Mouse (Mus musculus) MEL (cell line): ENCODE results near the gene Doc2g. TPM values are rescaled to one million over a fixed set of nuclear protein-coding genes. Genes with fewer than 3 reads are reported as not detected.
A peak's percentile ranks its signal among the peaks of the same experiment; 100 is the strongest.

Source experiments
- DNase-seq: peaks from one replicate; pipeline ENCODE4 v3.0.0; 2011; ENCODE audit warnings: low read depth, low spot score
- H3K27ac ChIP-seq: 2 replicates; pipeline ENCODE4 v1.5.1; 2012; ENCODE audit warnings: low read depth, mild to moderate bottlenecking, control low read depth, low read length, moderate library complexity; ENCODE audit not compliant: control insufficient read depth
- H3K27me3 ChIP-seq, 2 experiments: fragments of 150-350 bp in 1 of 2; sonication (generic) in 1 of 2; 2 replicates each; pipeline ENCODE4 v1.6.1; 2012; ENCODE audit warnings: low read length in 2 of 2, mild to moderate bottlenecking in 2 of 2, improper control_type of control experiment in 1 of 2, moderate library complexity in 1 of 2; ENCODE audit not compliant: insufficient read depth in 2 of 2, control insufficient read depth in 1 of 2
- H3K36me3 ChIP-seq, 2 experiments: 2 replicates each; pipeline ENCODE4 v1.6.1; 2012 to 2014; ENCODE audit warnings: low read length in 2 of 2, improper control_type of control experiment in 1 of 2, inconsistent platforms in 1 of 2, mild to moderate bottlenecking in 1 of 2; ENCODE audit not compliant: insufficient read depth in 2 of 2, control insufficient read depth in 1 of 2
- H3K4me1 ChIP-seq, 2 experiments: fragments of 150-350 bp in 1 of 2; sonication (generic) in 1 of 2; 2 replicates each; pipeline ENCODE4 v1.6.1; 2012; ENCODE audit warnings: low read length in 2 of 2, improper control_type of control experiment in 1 of 2, mild to moderate bottlenecking in 1 of 2; ENCODE audit not compliant: insufficient read depth in 2 of 2, control insufficient read depth in 1 of 2
- H3K4me3 ChIP-seq, 2 experiments: fragments of 150-350 bp in 1 of 2; sonication (generic) in 1 of 2; 2 replicates each; pipeline ENCODE4 v1.5.1; 2012; ENCODE audit warnings: low read depth in 2 of 2, low read length in 2 of 2, mild to moderate bottlenecking in 2 of 2, moderate library complexity in 2 of 2, control low read depth in 1 of 2, improper control_type of control experiment in 1 of 2; ENCODE audit not compliant: control insufficient read depth in 1 of 2, insufficient read depth in 1 of 2
- H3K79me2 ChIP-seq: 2 replicates; pipeline ENCODE4 v1.6.1; 2012; ENCODE audit warnings: mild to moderate bottlenecking, low read length, moderate library complexity; ENCODE audit not compliant: control insufficient read depth, poor library complexity, insufficient read depth
- H3K9ac ChIP-seq: 2 replicates; pipeline ENCODE4 v1.6.1; 2012; ENCODE audit warnings: low read depth, mild to moderate bottlenecking, control low read depth, low read length, moderate library complexity; ENCODE audit not compliant: control insufficient read depth, poor library complexity, severe bottlenecking
- H3K9me3 ChIP-seq: fragments of 150-350 bp; sonication (generic); replicated peaks from 2 replicates; pipeline ENCODE4 v1.6.1; 2012; ENCODE audit warnings: mild to moderate bottlenecking, low read length, improper control_type of control experiment, moderate library complexity; ENCODE audit not compliant: insufficient read depth
- BHLHE40 ChIP-seq: IDR thresholded peaks from 2 replicates; pipeline ENCODE4 v1.6.1; 2012; ENCODE audit warnings: low read depth, mild to moderate bottlenecking, inconsistent platforms, low read length, improper control_type of control experiment, borderline replicate concordance
- CHD2 ChIP-seq: IDR thresholded peaks from 2 replicates; pipeline ENCODE4 v1.6.1; 2011; ENCODE audit warnings: low read length, improper control_type of control experiment
- CTCF ChIP-seq, 3 experiments: IDR thresholded peaks in 2 of 3; conservative IDR thresholded peaks in 1 of 3; 2 replicates each; pipeline ENCODE4 v1.5.1; 2011 to 2012; ENCODE audit warnings: low read length in 3 of 3, low read depth in 2 of 3, mild to moderate bottlenecking in 2 of 3, improper control_type of control experiment in 1 of 3, inconsistent platforms in 1 of 3, mixed read lengths in 1 of 3, moderate library complexity in 1 of 3; ENCODE audit not compliant: control insufficient read depth in 1 of 3, insufficient read depth in 1 of 3, poor library complexity in 1 of 3, severe bottlenecking in 1 of 3
- E2F4 ChIP-seq: IDR thresholded peaks from 2 replicates; pipeline ENCODE4 v1.6.1; 2011; ENCODE audit warnings: low read depth, low read length, improper control_type of control experiment, borderline replicate concordance
- ELF1 ChIP-seq: IDR thresholded peaks from 2 replicates; pipeline ENCODE4 v1.6.1; 2014; ENCODE audit warnings: low read depth, mild to moderate bottlenecking, inconsistent platforms, low read length, improper control_type of control experiment, moderate library complexity
- ETS1 ChIP-seq: IDR thresholded peaks from 2 replicates; pipeline ENCODE4 v1.6.1; 2012; ENCODE audit warnings: low read depth, mild to moderate bottlenecking, inconsistent platforms, low read length, improper control_type of control experiment, moderate library complexity
- GABPA ChIP-seq: IDR thresholded peaks from 2 replicates; pipeline ENCODE4 v1.6.1; 2012; ENCODE audit warnings: low read depth, mild to moderate bottlenecking, inconsistent platforms, low read length, improper control_type of control experiment, moderate library complexity
- HCFC1 ChIP-seq: IDR thresholded peaks from 2 replicates; pipeline ENCODE4 v1.6.1; 2012; ENCODE audit warnings: low read depth, mild to moderate bottlenecking, inconsistent platforms, low read length, improper control_type of control experiment, moderate library complexity
- JUND ChIP-seq: IDR thresholded peaks from 2 replicates; pipeline ENCODE4 v1.6.1; 2011; ENCODE audit warnings: low read depth, mild to moderate bottlenecking, improper control_type of control experiment, low read length
- KAT2A ChIP-seq: conservative IDR thresholded peaks from 2 replicates; pipeline ENCODE4 v1.6.1; 2012; ENCODE audit warnings: low read depth, low read length, improper control_type of control experiment, inconsistent platforms
- MAX ChIP-seq: IDR thresholded peaks from 2 replicates; pipeline ENCODE4 v1.6.1; 2011; ENCODE audit warnings: low read length, improper control_type of control experiment
- MXI1 ChIP-seq: IDR thresholded peaks from 2 replicates; pipeline ENCODE4 v1.6.1; 2011; ENCODE audit warnings: mild to moderate bottlenecking, low read depth, low read length, improper control_type of control experiment
- NELFE ChIP-seq: IDR thresholded peaks from 2 replicates; pipeline ENCODE4 v1.6.1; 2011; ENCODE audit warnings: low read depth, low read length, improper control_type of control experiment
- NRF1 ChIP-seq: IDR thresholded peaks from 2 replicates; pipeline ENCODE4 v1.6.1; 2014; ENCODE audit warnings: low read depth, mild to moderate bottlenecking, inconsistent platforms, low read length, improper control_type of control experiment, moderate library complexity; ENCODE audit not compliant: poor library complexity, insufficient read depth, severe bottlenecking
- POLR2A ChIP-seq, 2 experiments: IDR thresholded peaks; 2 replicates each; pipeline ENCODE4 v1.6.1; 2011 to 2012; ENCODE audit warnings: low read length in 2 of 2, mild to moderate bottlenecking in 2 of 2, control low read depth in 1 of 2, improper control_type of control experiment in 1 of 2, low read depth in 1 of 2, moderate library complexity in 1 of 2; ENCODE audit not compliant: control insufficient read depth in 1 of 2, insufficient read depth in 1 of 2, poor library complexity in 1 of 2
- POLR2AphosphoS2 ChIP-seq: IDR thresholded peaks from 2 replicates; pipeline ENCODE4 v1.6.1; 2011; ENCODE audit warnings: low read length, improper control_type of control experiment
- POLR2AphosphoS5 ChIP-seq: IDR thresholded peaks from 2 replicates; pipeline ENCODE4 v1.6.1; 2012; ENCODE audit warnings: low read depth, borderline replicate concordance, mild to moderate bottlenecking, inconsistent platforms, low read length, moderate library complexity, mixed read lengths
- RAD21 ChIP-seq: IDR thresholded peaks from 2 replicates; pipeline ENCODE4 v1.6.1; 2011; ENCODE audit warnings: mild to moderate bottlenecking, low read depth, low read length, improper control_type of control experiment
- RCOR1 ChIP-seq: IDR thresholded peaks from 2 replicates; pipeline ENCODE4 v1.6.1; 2012; ENCODE audit warnings: low read depth, mild to moderate bottlenecking, inconsistent platforms, low read length, improper control_type of control experiment
- SIN3A ChIP-seq: IDR thresholded peaks from 2 replicates; pipeline ENCODE4 v1.6.1; 2012; ENCODE audit warnings: low read length, improper control_type of control experiment, inconsistent platforms
- TCF12 ChIP-seq: IDR thresholded peaks from 2 replicates; pipeline ENCODE4 v1.6.1; 2014; ENCODE audit warnings: low read depth, mild to moderate bottlenecking, inconsistent platforms, low read length, improper control_type of control experiment, moderate library complexity
- USF1 ChIP-seq: IDR thresholded peaks from 2 replicates; pipeline ENCODE4 v1.6.1; 2014; ENCODE audit warnings: low read depth, mild to moderate bottlenecking, inconsistent platforms, low read length, improper control_type of control experiment, moderate library complexity
- ZC3H11A ChIP-seq: IDR thresholded peaks from 2 replicates; pipeline ENCODE4 v1.6.1; 2012; ENCODE audit warnings: low read depth, mild to moderate bottlenecking, inconsistent platforms, low read length, improper control_type of control experiment
- ZNF384 ChIP-seq: IDR thresholded peaks from 2 replicates; pipeline ENCODE4 v1.6.1; 2012; ENCODE audit warnings: low read depth, mild to moderate bottlenecking, inconsistent platforms, low read length, improper control_type of control experiment
- polyA plus RNA-seq, 2 experiments: library from polyadenylated mRNA; stranded (reverse) in 1 of 2; unstranded in 1 of 2; fragments of >175 nt in 1 of 2; fragments of >200 nt in 1 of 2; gene quantifications; 2 replicates each; pipeline versions ENCODE4 v1.2.1 to v1.2.4; 2012; ENCODE audit warnings: low replicate concordance in 2 of 2, low read depth in 1 of 2; ENCODE audit not compliant: insufficient read length in 2 of 2, insufficient read depth in 1 of 2, missing spikeins in 1 of 2
- total RNA-seq: library from RNA; depleted of rRNA; stranded (reverse); fragments of 300-350 nt; gene quantifications from 2 replicates; pipeline ENCODE4 v1.2.3, GENCODE M21; 2012

Gene Doc2g
- total and polyA plus RNA-seq, 3 experiments, result 9.9 to 16.0 TPM; not detected in 1

DNA sequence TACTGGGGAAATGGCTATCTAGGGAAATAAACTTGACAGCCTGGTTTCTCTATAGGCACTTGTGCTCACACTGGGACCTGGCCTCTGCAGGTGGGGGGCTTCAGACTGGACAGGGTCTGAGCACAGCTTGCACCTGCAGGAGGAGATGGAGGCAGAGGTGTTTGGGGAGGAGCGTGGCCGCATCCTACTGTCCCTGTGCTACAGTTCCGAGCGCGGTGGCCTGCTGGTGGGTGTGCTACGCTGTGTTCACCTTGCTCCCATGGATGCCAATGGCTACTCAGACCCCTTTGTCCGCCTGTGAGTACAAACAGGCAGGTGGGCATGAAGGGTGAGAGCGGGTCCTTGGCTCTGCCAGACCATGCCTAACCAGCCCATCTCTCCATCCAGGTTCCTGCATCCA, 2.9 kb downstream of the Doc2g start:
- no peaks in the 10 kb centered on the region; the same call in 1 of the 2 replicates for H3K79me2 ChIP-seq
- no peak overlapping the region for H3K9ac ChIP-seq
- H3K36me3 ChIP-seq, result peaks cover 2 to 4% of the 10 kb centered on the region in 2 experiments; a peak in 2 of 4 replicates
- H3K4me1 ChIP-seq, result peaks cover 0 to 6% of the 10 kb centered on the region in 2 experiments; a peak in 2 of 4 replicates
- TF ChIP-seq CHD2 (no peak), JUND (no peak), RAD21 (no peak), E2F4 (no peak), MAX (no peak), ZC3H11A (no peak), HCFC1 (no peak)
- H3K9me3 ChIP-seq, result no peaks in the 10 kb centered on the region
- DNase-seq, result no peak
- no peaks in the 10 kb centered on the region for H3K27me3 ChIP-seq
- H3K4me3 ChIP-seq, result no peak overlapping the region
- no peak overlapping the region for H3K27ac ChIP-seq

DNA sequence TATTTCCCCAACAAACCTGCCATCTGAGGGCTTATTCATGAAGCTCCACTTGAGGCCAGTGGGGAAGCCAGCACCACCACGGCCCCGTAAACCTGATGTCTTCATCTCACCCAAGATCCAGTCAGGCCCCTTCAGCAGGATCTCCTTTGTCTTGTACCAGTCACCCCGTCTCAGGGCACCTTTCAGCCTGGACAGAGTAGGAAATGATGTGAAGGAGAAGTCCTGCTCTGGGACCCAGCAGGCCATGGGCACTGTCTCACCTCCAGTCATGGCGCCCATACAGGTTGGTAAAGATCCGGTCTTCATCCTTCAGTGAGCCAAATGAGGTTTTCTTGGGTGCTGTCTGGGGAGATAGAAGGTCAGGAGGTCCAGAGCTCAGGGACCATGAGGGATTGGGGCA, 8.0 kb downstream of the Doc2g start:
- no peak overlapping the region for H3K9ac ChIP-seq
- TF ChIP-seq NELFE, result no peak
- no peak for TF ChIP-seq MXI1
- TF ChIP-seq KAT2A, result no peak
- no peak for TF ChIP-seq USF1
- no peak for TF ChIP-seq RAD21
- TF ChIP-seq TCF12, result no peak
- TF ChIP-seq ZNF384, result no peak
- TF ChIP-seq E2F4, result no peak
- no peak for TF ChIP-seq ZC3H11A
- no peak for TF ChIP-seq POLR2A (IDR thresholded peaks at IDR 0.05; ENCODE audit: control insufficient read depth in 1 of 2, insufficient read depth in 1 of 2, low read depth in 1 of 2, low read length in 2 of 2, poor library complexity in 1 of 2)
- TF ChIP-seq, all 39 proteins: peak for 0
- Histone ChIP-seq H3K4me3 (no peak overlapping the region), H3K27ac (no peak overlapping the region), H3K36me3 (peaks cover 2 to 8% of the 10 kb centered on the region in 2 experiments; a peak in 3 of 4 replicates), H3K9me3 (no peaks in the 10 kb centered on the region), H3K27me3 (no peaks in the 10 kb centered on the region), H3K79me2 (peaks cover 10% of the 10 kb centered on the region), H3K4me1 (peaks cover 0 to 7% of the 10 kb centered on the region in 2 experiments; a peak in 2 of 4 replicates)
- DNase-seq, result no peak

DNA sequence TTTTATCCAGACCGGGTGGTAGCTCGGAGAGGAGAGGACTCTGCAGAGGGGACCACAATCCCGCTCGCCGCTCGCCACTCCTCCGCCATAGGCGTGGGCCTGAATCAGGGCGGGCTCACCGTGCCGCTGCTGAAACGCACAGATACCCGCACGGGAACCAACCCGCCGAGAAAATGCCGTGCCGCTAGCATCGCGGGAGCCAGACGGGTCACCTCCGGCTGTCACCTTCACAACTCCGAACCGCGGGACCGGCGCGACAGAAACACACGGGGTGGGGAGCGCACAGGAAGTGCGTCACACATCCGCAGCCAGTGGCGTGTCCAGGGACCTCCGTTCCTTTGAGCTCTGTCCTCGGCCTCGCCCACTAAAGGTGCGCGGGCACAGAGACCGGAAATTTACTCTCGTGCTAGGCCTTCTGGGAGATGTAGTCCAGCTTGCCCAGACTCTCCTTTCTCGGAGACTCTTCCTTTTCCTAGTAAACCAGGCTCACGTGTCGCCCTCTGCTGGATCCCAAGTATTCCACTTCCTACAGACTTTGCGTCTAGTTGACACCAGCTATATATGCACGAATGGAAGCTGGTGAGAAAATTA, 9.4 kb downstream of the Doc2g start, which contains the start of gene Ndufv1:
Gene Ndufv1 (minus strand): TSS at position 375 of the 591 bp plus-strand sequence.
- peaks cover 0 to 8% of the 10 kb centered on the region in 2 experiments; a peak in 2 of 4 replicates for H3K36me3 ChIP-seq
- H3K79me2 ChIP-seq, result peaks cover 10% of the 10 kb centered on the region
- H3K27me3 ChIP-seq, result no peaks in the 10 kb centered on the region
- H3K9me3 ChIP-seq, result no peaks in the 10 kb centered on the region
- H3K4me1 ChIP-seq, result peaks cover 0 to 7% of the 10 kb centered on the region in 2 experiments; a peak in 2 of 4 replicates
- peak within 1 kb of the TSS; percentile 49 for H3K27ac ChIP-seq
- H3K4me3 ChIP-seq, result peak within 1 kb of the TSS; percentile 77 to 88
- H3K9ac ChIP-seq, result peak within 1 kb of the TSS; percentile 78
- DNase-seq, result peak; percentile 99
- TF ChIP-seq ELF1 (peak; percentile 93), NRF1 (peak; percentile 82), POLR2AphosphoS5 (no peak), POLR2A (IDR thresholded peaks at IDR 0.05; ENCODE audit: control insufficient read depth in 1 of 2, insufficient read depth in 1 of 2, low read depth in 1 of 2, low read length in 2 of 2, poor library complexity in 1 of 2) (peak; percentile 74 to 92), KAT2A (peak; percentile 94), SIN3A (peak; percentile 96), POLR2AphosphoS2 (peak; percentile 77), RAD21 (peak; percentile 56), GABPA (no peak), ETS1 (no peak), RCOR1 (no peak), MAX (peak; percentile 82), MXI1 (peak; percentile 91), HCFC1 (peak; percentile 97), CTCF (IDR thresholded peaks at IDR 0.05 in 2 of 3, conservative IDR thresholded peaks at IDR 0.05 in 1 of 3; ENCODE audit: control insufficient read depth in 1 of 3, insufficient read depth in 1 of 3, low read depth in 2 of 3, low read length in 3 of 3, poor library complexity in 1 of 3, severe bottlenecking in 1 of 3) (peak; percentile 70 to 91 (median 73)), E2F4 (peak; percentile 62; the same call in 1 of the 2 replicates), BHLHE40 (peak; percentile 18; the same call in 1 of the 2 replicates)
